Mouse (Mus musculus): Measurements from ENCODE around the gene Kat5. TPM values are rescaled to one million over a fixed set of nuclear protein-coding genes. Genes with fewer than 3 reads are reported as not detected.

The Kat5 gene
- polyA plus RNA-seq, 1 experiment from 2014 or later: 72.7 TPM

DNA sequence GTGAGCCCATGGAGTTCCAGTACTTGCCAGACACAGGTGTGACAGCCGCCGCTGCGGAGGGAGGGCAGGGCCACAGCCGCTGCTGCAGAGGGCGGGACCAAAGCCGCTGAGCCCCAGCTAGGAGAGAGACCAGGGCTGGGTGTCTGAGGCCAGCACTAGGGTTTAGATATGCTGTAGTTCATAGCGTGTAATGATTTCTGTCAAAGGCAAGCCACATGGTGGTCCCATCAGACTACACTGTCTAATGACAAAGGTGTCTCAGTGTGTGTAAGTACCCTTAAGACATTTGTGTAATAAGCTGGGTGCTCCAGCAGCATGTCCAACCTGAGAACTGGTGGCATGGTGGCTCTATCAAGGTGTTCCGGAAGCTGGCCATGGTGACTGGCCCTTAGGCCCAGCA, 31.6 kb upstream of the Kat5 start:
- Histone ChIP-seq H3K9me3 (replicated peaks) (no peaks in the 10 kb centered on the region), H3K27ac (no peak overlapping the region), H3K4me3 (no peak overlapping the region), H3K4me1 (peaks cover 20% of the 10 kb centered on the region), H3K9ac (no peak overlapping the region), H3K4me2 (no peak overlapping the region), H3K27me3 (no peaks in the 10 kb centered on the region), H3K36me3 (ENCODE audit: poor library complexity, severe bottlenecking) (peaks cover 80% of the 10 kb centered on the region)
- no peak for ATAC-seq
- 90% methylated on average over 8 of the region's 8 CpGs for WGBS

DNA sequence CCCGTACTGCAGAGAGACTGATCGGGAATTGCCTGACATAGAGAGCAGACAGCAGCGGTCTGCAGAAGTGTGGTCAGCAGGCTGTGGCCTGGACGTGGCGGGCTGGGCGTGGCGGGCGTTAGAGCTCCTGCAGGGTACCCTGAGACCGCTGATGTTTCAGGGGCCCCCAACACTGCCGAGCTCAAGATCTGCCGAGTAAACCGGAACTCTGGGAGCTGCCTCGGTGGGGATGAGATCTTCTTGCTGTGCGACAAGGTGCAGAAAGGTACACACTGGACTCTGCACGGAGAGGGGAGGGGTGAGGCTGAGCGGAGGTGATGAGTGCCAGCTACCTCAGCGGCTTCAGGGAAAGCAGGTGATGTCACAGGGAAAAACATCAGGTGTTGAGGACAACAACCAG, 31.0 kb upstream of the Kat5 start:
- H3K9me3 ChIP-seq (replicated peaks): no peaks in the 10 kb centered on the region
- no peak overlapping the region for H3K4me3 ChIP-seq
- H3K27ac ChIP-seq: no peak overlapping the region
- 92% methylated on average over 17 of the region's 17 CpGs for WGBS
- H3K36me3 ChIP-seq (ENCODE audit: poor library complexity, severe bottlenecking): peaks cover 74% of the 10 kb centered on the region
- H3K27me3 ChIP-seq: no peaks in the 10 kb centered on the region
- no peak overlapping the region for H3K9ac ChIP-seq
- no peak overlapping the region for H3K4me2 ChIP-seq
- peaks cover 26% of the 10 kb centered on the region for H3K4me1 ChIP-seq
- ATAC-seq: no peak

DNA sequence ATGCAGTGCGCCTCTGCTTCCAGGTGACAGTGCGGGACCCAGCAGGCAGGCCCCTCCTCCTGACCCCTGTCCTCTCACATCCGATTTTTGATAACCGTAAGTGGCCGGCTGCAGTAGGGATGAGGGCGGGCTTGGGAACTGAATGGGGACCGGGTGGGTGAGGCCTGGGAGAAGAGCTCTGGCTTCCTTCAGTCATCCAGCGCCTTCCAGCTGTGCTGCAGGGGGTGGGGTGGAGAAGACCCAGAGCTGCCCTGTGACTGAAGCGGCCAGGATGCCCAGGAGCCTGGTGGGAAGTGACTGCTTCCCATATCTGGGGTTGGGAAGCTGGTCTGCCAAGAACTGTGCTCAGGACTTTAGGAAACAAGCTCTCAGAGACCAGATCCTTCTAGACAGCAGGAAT, 30.3 kb upstream of the Kat5 start:
- 83% methylated on average over 9 of the region's 9 CpGs for WGBS
- Histone ChIP-seq H3K4me1 (peaks cover 26% of the 10 kb centered on the region), H3K36me3 (ENCODE audit: poor library complexity, severe bottlenecking) (peaks cover 67% of the 10 kb centered on the region), H3K27me3 (no peaks in the 10 kb centered on the region), H3K4me3 (no peak overlapping the region), H3K9ac (no peak overlapping the region), H3K4me2 (no peak overlapping the region), H3K9me3 (replicated peaks) (no peaks in the 10 kb centered on the region), H3K27ac (no peak overlapping the region)
- no peak for ATAC-seq

- Histone ChIP-seq H3K27ac (peak overlapping the region; percentile 92; the same call in 1 of the 2 replicates), H3K36me3 (ENCODE audit: poor library complexity, severe bottlenecking) (peaks cover 48% of the 10 kb centered on the region), H3K27me3 (no peaks in the 10 kb centered on the region), H3K9me3 (replicated peaks) (no peaks in the 10 kb centered on the region), H3K4me1 (peaks cover 26% of the 10 kb centered on the region), H3K4me3 (peak overlapping the region; percentile 81), H3K4me2 (peak overlapping the region; percentile 84), H3K9ac (peak overlapping the region; percentile 81)
- no peak for ATAC-seq
- 90% methylated on average over 18 of the region's 18 CpGs for WGBS
Observed at GRCm38 (mm10) chr19:5638416-5639005, 28.5 kb upstream of the Kat5 start.

DNA sequence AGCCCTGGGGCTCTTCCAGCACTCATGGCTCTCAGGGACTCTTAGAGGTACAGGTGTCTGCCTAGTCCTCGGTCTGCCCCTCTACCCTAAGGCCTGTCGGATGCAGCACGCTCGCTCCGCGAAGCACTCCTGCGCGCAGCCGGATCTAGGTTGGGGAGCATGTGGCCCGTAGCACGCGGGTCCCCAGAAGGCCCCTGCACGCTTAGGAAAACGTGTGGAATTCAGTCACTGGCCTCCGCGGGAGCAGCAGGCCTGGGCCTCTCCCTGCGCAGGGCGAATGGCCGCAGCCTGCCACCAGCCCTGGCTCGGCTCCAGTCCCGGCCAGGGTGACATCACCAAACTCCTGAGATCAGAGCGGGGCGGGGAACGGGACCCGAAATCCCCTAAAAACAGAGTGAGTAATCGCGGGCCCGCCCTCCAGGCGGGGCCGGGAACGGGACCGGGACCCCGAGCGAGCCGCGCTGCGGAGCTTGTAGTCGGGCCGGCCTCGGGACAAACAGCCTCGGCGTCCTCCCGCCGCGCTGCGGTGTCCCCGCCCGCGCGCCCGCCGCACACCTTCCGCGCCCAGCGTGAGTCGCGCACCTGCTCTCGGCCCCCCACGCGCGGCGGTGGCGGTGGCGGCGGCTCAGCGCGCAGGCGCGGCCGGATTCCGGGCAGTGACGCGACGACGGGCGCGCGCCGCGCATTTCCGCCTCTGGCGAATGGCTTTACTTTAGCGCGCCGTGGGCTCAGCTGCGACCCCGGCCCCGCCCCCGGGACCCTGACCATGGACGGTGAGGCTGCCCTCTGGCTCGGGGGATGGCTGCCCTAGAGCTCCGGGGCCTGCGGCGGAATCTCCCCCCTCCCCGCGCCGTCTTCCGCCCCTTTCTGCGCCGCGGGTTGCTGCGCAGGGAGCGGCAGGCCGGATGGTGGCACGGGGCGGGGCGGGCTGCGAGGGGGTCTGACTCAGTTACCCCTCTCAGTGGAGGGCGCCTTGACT, 27.3 kb upstream of the Kat5 start, which contains the start of gene Rela:
TSS of gene Rela (plus strand) at position 415 of the 979 bp plus-strand sequence.
- peak within 1 kb of the TSS; percentile 81 for H3K4me3 ChIP-seq
- peak; percentile 88 for ATAC-seq
- H3K4me2 ChIP-seq: peak within 1 kb of the TSS; percentile 84
- H3K4me1 ChIP-seq: peaks cover 26% of the 10 kb centered on the region
- under 1% methylated on average over 106 of the region's 109 CpGs for WGBS
- H3K27me3 ChIP-seq: no peaks in the 10 kb centered on the region
- H3K36me3 ChIP-seq (ENCODE audit: poor library complexity, severe bottlenecking): peaks cover 38% of the 10 kb centered on the region
- peak within 1 kb of the TSS; percentile 81 for H3K9ac ChIP-seq
- H3K27ac ChIP-seq: peak within 1 kb of the TSS; percentile 92
- H3K9me3 ChIP-seq (replicated peaks): no peaks in the 10 kb centered on the region

DNA sequence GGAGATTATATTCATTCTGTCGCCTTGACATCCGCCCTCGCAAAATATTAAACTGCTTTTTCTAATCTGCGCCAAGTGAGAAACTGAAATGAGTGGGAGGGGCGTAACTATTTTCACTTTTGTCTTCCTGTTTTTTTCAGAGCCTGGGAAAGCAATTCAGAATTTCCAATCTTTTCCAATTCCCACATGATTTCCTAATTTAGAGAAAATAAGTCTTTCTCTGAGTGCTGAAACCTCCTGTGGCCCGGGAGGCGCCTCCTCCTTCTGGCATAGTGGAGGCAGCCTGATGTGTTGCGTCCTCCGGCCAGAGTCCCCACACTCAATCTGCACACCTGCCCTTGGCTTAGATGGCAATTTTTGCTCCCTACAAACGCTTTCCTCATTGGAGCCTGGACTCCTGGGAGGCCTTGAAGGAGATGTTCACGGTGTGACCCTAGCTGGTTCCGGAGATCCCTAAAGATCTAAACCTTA, 26.6 kb upstream of the Kat5 start:
- H3K4me2 ChIP-seq: peak overlapping the region; percentile 84
- H3K9me3 ChIP-seq (replicated peaks): no peaks in the 10 kb centered on the region
- H3K4me3 ChIP-seq: peak overlapping the region; percentile 81
- H3K9ac ChIP-seq: peak overlapping the region; percentile 81
- peaks cover 30% of the 10 kb centered on the region for H3K36me3 ChIP-seq (ENCODE audit: poor library complexity, severe bottlenecking)
- 39% methylated on average over 12 of the region's 12 CpGs for WGBS
- peak overlapping the region; percentile 92 for H3K27ac ChIP-seq
- no peak; the same call in 1 of the 2 replicates for ATAC-seq
- H3K27me3 ChIP-seq: no peaks in the 10 kb centered on the region
- H3K4me1 ChIP-seq: peaks cover 26% of the 10 kb centered on the region

- peaks cover 26% of the 10 kb centered on the region for H3K4me1 ChIP-seq
- WGBS: 80% methylated on average over 7 of the region's 7 CpGs
- no peak overlapping the region for H3K9ac ChIP-seq
- no peak overlapping the region for H3K27ac ChIP-seq
- no peak for ATAC-seq
- no peaks in the 10 kb centered on the region for H3K27me3 ChIP-seq
- H3K4me2 ChIP-seq: peak overlapping the region; percentile 84; the same call in 1 of the 2 replicates
- no peak overlapping the region for H3K4me3 ChIP-seq
- H3K9me3 ChIP-seq (replicated peaks): no peaks in the 10 kb centered on the region
- H3K36me3 ChIP-seq (ENCODE audit: poor library complexity, severe bottlenecking): peaks cover 25% of the 10 kb centered on the region
Observed at GRCm38 (mm10) chr19:5636036-5636570, 26.1 kb upstream of the Kat5 start.

- no peak overlapping the region for H3K27ac ChIP-seq
- H3K9ac ChIP-seq: no peak overlapping the region
- no peaks in the 10 kb centered on the region for H3K27me3 ChIP-seq
- 80% methylated on average over 9 of the region's 9 CpGs for WGBS
- no peak overlapping the region for H3K4me2 ChIP-seq
- H3K4me3 ChIP-seq: no peak overlapping the region
- peaks cover 11% of the 10 kb centered on the region for H3K4me1 ChIP-seq
- no peaks in the 10 kb centered on the region for H3K9me3 ChIP-seq (replicated peaks)
- ATAC-seq: no peak
- H3K36me3 ChIP-seq (ENCODE audit: poor library complexity, severe bottlenecking): no peaks in the 10 kb centered on the region
Observed at GRCm38 (mm10) chr19:5632120-5632519, 22.1 kb upstream of the Kat5 start.

GRCm38 (mm10) chr19:5629907-5630306, 19.9 kb upstream of the Kat5 start:
- H3K9me3 ChIP-seq (replicated peaks): no peaks in the 10 kb centered on the region
- H3K36me3 ChIP-seq (ENCODE audit: poor library complexity, severe bottlenecking): no peaks in the 10 kb centered on the region
- no peaks in the 10 kb centered on the region for H3K27me3 ChIP-seq
- H3K27ac ChIP-seq: no peak overlapping the region
- no peak overlapping the region for H3K4me2 ChIP-seq
- no peak overlapping the region for H3K9ac ChIP-seq
- ATAC-seq: no peak
- no peak overlapping the region for H3K4me3 ChIP-seq
- no peaks in the 10 kb centered on the region for H3K4me1 ChIP-seq

- Histone ChIP-seq H3K36me3 (ENCODE audit: poor library complexity, severe bottlenecking) (no peaks in the 10 kb centered on the region), H3K9ac (no peak overlapping the region), H3K4me1 (no peaks in the 10 kb centered on the region), H3K27ac (no peak overlapping the region), H3K9me3 (replicated peaks) (no peaks in the 10 kb centered on the region), H3K4me2 (no peak overlapping the region), H3K4me3 (no peak overlapping the region), H3K27me3 (no peaks in the 10 kb centered on the region)
- ATAC-seq: no peak
- WGBS: 83% methylated on average over 8 of the region's 8 CpGs
Observed at GRCm38 (mm10) chr19:5625311-5625710, 15.3 kb upstream of the Kat5 start.

DNA sequence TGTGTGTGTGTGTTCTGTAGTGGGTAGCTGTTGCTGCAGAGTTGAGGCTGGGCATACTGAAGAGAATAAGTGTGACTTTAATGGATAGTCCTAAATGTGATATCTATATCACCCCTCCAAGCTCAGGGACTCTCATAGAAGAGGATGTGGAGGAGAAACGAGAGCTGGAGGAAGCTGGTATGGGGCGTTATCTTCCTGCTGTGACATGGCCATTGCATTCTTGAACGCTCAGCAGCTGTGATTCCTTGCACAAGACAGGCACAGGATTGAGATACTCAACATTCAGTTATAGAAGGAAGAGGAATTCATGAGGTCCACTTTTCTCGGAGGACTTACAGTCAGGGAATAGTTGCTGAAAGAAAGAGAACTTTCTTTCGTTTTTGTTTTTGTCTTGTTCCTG, 11.8 kb upstream of the Kat5 start:
- no peak overlapping the region for H3K4me2 ChIP-seq
- no peaks in the 10 kb centered on the region for H3K9me3 ChIP-seq (replicated peaks)
- H3K9ac ChIP-seq: no peak overlapping the region
- 0 out of 2 replicates have a peak, but pooled peaks cover 3% of the 10 kb centered on the region for H3K27me3 ChIP-seq
- H3K4me1 ChIP-seq: no peaks in the 10 kb centered on the region
- no peaks in the 10 kb centered on the region for H3K36me3 ChIP-seq (ENCODE audit: poor library complexity, severe bottlenecking)
- WGBS: 92% methylated on average over 5 of the region's 5 CpGs
- no peak overlapping the region for H3K27ac ChIP-seq
- no peak for ATAC-seq
- H3K4me3 ChIP-seq: no peak overlapping the region

DNA sequence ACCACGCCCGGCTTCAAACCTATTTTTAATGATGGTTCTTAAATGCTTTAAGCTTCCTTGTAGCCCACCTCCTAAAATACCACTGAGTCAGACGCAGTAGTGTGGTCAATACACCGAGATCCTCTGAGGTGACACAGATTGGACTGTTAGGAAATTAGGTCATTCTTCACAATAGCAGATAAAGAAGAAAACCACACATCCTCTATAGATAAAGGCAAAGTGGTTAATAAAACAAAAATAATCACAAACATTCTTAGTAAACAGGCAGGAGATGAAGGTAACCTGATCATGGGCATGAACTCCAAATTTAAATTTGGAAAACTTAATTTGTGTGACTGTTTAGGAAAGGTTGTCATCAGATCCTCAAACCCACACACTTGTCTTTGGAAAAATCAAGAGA, 10.0 kb upstream of the Kat5 start:
- no peak for ATAC-seq
- Histone ChIP-seq H3K4me2 (no peak overlapping the region), H3K27me3 (0 out of 2 replicates have a peak, but pooled peaks cover 3% of the 10 kb centered on the region), H3K9me3 (replicated peaks) (no peaks in the 10 kb centered on the region), H3K27ac (no peak overlapping the region), H3K4me1 (0 out of 2 replicates have a peak, but pooled peaks cover 5% of the 10 kb centered on the region), H3K9ac (no peak overlapping the region), H3K36me3 (ENCODE audit: poor library complexity, severe bottlenecking) (no peaks in the 10 kb centered on the region), H3K4me3 (no peak overlapping the region)
- WGBS: 85% methylated on average over 4 of the region's 4 CpGs
